Mouse (Mus musculus) CH12.LX (cell line): ENCODE results near the gene Pphln1.
A peak's percentile ranks its signal among the peaks of the same experiment; 100 is the strongest.

Experiments
- CHD2 ChIP-seq: IDR thresholded peaks from 2 replicates; pipeline ENCODE4 v1.6.1; 2011; ENCODE audit warnings: low read length, improper control_type of control experiment
- CTCF ChIP-seq, 2 experiments: IDR thresholded peaks in 1 of 2; conservative IDR thresholded peaks in 1 of 2; 2 replicates each; pipeline ENCODE4 v1.5.1; 2011 to 2012; ENCODE audit warnings: low read depth in 2 of 2, low read length in 2 of 2, improper control_type of control experiment in 1 of 2, inconsistent platforms in 1 of 2, mild to moderate bottlenecking in 1 of 2, moderate library complexity in 1 of 2
- EP300 ChIP-seq: IDR thresholded peaks from 2 replicates; pipeline ENCODE4 v1.6.1; 2011; ENCODE audit warnings: low read length, improper control_type of control experiment
- MAX ChIP-seq: IDR thresholded peaks from 2 replicates; pipeline ENCODE4 v1.6.1; 2011; ENCODE audit warnings: low read length, improper control_type of control experiment
- MXI1 ChIP-seq: IDR thresholded peaks from 2 replicates; pipeline ENCODE4 v1.6.1; 2011; ENCODE audit warnings: mild to moderate bottlenecking, low read depth, low read length, improper control_type of control experiment
- POLR2A ChIP-seq: IDR thresholded peaks from 2 replicates; pipeline ENCODE4 v1.6.1; 2011; ENCODE audit warnings: low read depth, mild to moderate bottlenecking, improper control_type of control experiment, low read length
- UBTF ChIP-seq: IDR thresholded peaks from 2 replicates; pipeline ENCODE4 v1.6.1; 2012; ENCODE audit warnings: low read depth, mild to moderate bottlenecking, inconsistent platforms, low read length, improper control_type of control experiment, moderate library complexity
- USF1 ChIP-seq: IDR thresholded peaks from 2 replicates; pipeline ENCODE4 v1.6.1; 2014; ENCODE audit warnings: low read depth, mild to moderate bottlenecking, inconsistent platforms, low read length, improper control_type of control experiment
- ZKSCAN1 ChIP-seq: IDR thresholded peaks from 2 replicates; pipeline ENCODE4 v1.6.1; 2012; ENCODE audit warnings: low read depth, inconsistent platforms, low read length, improper control_type of control experiment, borderline replicate concordance
- ZMIZ1 ChIP-seq: IDR thresholded peaks from 2 replicates; pipeline ENCODE4 v1.6.1; 2012; ENCODE audit warnings: low read depth, mild to moderate bottlenecking, inconsistent platforms, low read length, improper control_type of control experiment

GRCm38 (mm10) chr15:93456005-93456404 is 57.9 kb downstream of the Pphln1 start:
- TF ChIP-seq CTCF (conservative IDR thresholded peaks at IDR 0.05 in 1 of 2, IDR thresholded peaks at IDR 0.05 in 1 of 2; ENCODE audit: low read depth in 2 of 2, low read length in 2 of 2) (peak in 1 of 2 experiments; percentile 62; a peak in 2 of 4 replicates), ZKSCAN1 (no peak), POLR2A (no peak), MAX (no peak), USF1 (no peak), CHD2 (no peak), UBTF (no peak), MXI1 (no peak), ZMIZ1 (no peak), EP300 (no peak)
